Mouse (Mus musculus): ENCODE measurements around the gene Sox15.
A peak's percentile ranks its signal among the peaks of the same experiment; 100 is the strongest.

The Sox15 gene

DNA sequence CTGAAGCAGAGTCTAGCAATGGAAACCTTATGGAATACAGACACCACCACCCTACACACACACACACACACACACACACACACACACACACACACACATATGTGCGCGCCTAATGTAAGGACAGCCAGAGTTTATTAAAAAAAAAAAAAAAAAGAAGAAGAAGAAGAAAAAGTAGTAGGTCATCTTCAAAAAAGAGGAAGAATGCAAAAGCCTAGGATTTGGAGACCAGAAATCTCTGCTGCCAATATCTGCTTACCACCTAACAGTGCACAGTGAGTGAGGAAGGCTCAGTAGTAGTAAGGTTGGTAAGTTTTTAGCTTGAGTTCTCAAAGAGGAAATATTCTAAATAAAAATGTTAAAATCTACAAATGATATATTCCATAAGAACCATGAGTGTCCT is 24.0 kb downstream of the Sox15 start:
- DNase-seq (ENCODE audit: low read depth, low spot score) = no peak

DNA sequence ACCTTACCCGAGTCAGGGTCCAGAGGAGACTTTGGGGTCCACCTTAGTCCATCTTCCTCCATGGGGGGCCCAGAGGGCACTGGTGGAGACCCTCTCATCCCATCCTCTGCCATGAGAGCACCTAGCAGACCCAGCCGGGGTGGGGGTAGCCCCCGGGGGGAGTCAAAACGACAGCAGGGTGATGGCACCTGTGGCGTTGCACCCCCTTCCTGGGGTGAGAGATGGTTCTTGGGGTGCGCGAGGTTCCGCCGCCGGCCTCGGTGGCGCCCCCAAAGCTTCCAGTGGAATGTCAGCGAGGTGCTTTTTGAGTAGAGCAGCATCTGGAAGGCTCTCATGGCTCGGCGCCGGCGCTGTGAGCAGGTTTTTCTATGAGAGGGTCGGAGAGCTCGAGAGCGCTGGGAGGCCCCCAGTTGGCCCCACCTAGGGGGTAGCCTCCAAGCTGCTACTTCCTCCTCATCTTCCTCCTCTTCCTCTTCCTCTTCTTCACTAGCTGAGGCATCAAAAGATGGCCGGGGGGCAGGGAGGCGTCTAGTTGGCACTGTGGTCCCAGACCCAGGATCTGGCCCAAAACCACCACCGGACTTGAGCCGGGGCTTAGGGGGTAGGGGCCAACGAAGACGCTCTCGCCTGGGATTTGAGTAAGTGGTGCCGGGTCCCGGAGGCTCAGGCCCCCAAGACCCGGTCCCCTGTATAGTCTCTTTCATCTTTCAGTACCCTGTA is 25.2 kb downstream of the Sox15 start:
- DNase-seq (ENCODE audit: low read depth, low spot score) = no peak

DNA sequence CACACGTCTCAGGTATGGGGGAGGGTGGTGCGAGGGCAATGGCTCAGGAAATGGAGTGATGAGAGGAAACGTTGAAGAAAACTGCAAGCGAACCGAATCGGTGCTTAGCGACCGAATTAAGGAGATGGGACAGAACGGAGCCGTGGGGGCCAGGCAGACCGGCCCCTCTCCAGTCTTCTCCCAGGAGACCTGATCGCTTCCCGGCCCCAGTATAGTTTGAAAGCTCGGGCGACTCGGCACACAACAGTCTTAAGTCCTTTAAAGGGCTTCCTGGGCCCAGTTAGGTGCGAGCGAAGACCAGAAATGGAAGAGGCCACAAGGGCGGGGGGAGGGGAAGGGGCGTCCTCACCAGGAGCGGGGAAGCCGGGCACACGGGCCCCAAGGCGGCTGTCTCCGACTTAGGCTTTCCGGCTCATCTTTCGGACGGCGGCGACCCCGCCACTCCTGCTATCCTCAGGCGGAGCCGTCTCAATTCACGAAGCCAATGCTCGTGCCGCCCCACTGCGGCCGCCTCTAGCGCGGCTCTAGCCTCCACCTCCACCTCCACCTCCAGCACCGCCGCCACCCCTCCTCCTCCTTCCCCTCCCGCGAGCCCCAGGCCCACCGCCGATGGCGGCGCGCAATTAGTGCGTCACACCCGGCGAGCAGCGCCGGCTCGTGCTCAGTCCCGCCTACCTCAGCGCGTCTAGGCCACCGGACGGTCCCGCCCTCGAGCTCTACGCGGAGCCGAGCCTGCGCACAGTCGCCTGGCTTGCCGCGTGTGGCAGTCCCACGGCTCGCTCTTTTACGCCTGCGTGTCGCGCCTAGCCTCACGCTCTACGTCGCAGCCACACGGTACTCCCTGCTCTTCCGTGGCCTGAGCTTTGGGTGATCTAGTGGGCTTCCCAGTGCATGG is 26.4 kb downstream of the Sox15 start, which contains the start of gene Senp3:
Gene Senp3, minus strand, starts transcription at position 771 of the 895 bp plus-strand sequence.
- peak; percentile 98 for DNase-seq (ENCODE audit: low read depth, low spot score)

DNA sequence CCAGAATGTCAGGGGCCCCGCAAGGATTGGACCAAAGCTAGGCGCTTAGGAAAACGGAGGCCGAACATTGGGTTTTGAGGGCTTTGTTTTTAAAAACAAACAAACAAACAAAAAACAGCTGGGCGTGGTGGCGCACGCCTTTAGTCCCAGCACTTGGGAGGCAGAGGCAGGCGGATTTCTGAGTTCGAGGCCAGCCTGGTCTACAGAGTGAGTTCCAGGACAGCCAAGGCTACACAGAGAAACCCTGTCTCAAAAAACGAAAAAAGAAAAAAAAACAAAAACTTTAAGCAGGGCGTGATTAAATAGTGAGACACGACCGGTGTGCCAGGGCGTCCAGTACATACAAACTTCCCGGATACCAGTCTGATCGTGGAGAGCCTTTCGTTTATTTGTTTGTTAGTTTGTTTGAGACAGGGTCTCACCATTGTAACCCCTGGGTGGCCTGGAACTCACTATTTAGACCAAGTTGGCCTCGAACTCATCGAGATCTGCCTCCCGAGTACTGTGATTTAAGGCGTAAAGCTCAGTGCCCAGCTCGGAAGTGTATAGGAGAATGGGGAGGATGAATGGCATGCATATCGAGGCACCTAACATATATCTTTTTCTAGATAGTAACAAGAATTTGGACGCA is 27.2 kb downstream of the Sox15 start:
- no peak for DNase-seq (ENCODE audit: low read depth, low spot score)

DNA sequence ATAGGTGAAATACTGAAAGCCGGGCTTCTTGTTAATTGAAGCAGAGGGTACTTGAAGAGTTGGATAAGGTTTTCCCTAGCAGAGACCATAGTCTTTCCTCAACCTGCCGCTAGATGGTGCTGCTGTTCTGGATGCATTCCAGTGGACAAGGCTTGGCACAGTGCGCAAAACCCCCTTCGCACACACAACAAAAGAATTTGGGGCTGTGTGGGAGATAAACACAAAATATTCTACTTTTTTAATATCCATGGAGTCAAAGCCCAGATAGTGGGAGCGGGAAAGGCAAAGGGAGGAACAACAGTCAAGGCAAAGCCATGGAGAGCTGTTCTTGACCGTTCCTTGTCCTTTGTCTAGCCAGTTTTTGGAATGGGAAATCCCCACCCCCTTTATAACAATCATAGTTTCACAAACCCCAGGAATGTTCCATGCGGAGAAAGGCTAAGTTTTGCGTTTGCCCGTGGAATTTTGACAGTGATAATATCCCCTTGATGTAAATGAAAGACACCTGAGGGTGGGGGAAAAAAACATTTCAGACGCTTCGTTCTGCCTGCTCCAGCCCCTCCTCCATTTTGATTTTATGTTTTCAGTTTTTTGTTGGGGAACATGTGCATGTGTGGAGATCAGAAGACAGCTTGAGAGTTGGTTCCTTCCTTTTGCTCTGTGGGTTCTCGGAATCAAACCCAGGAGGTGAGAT is 27.9 kb downstream of the Sox15 start:
- peak; percentile 95 for DNase-seq (ENCODE audit: low read depth, low spot score)

DNA sequence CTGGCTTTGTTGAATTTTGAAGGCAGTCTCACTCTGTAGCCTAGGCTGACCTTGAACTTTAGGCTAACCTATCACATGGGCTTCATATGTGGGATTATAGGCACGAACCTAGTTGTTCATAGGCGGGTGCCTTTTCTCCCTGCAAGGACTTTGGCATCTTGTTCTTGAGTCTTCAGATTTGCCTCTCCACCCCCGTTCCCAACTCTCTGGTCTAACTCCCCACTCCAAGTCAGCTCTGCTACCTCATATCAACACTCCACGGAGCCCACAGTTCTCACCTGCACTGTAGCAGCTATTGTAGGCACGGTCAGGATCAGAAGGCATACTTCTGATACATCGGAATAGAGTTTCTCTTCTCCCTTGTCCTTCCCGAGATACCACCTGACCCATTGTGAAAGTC is 28.5 kb downstream of the Sox15 start:
- no peak for DNase-seq (ENCODE audit: low read depth, low spot score)

DNA sequence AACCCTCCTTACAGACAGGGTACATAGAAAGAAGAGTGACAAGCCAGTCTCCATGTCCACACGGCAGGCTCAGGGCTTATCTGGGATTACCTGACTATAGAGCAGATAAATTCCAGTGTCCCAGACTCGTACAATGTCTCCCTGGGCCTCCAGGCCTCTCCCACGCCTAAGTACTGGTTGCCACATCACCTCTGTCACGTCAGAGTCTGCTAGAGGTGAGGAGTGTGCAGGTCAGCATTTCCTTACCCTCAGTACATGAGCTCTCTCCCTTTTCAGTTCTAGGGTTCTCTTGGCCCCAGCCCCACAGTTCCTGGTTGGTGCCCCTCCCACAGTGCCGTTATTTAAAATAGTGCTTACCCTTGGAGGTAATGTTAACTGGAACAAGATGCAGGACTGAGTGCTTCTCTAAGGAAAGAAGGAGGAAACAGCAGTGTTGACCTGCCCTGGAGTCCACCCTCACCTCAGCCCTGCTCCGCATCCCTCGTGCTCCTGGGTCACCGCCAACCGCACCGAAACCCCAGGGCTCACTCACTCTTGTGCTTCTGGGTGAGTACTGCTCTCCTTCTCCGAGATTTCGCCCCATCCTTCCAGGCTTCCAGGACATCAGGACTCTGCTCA is 29.1 kb downstream of the Sox15 start:
- DNase-seq (ENCODE audit: low read depth, low spot score) = no peak

DNA sequence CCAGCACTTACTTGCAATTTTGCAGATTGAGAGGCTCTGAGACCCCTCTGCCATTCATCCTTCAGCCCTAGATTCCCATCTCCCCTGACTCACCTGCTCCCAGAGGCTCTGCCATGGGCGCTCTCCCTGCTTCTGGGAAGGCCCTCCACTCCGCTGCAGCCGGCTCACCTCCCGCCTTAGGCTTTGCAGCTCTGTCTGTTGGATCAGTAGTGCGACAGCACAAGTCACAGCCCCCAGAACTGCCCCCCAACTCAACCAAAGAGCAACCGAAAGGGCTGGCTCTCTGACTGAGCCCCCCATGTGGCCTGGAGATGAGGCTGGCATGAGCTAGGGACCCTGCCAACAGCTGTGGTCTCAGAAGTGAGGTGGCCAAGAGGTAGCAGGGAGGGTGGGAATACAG is 29.8 kb downstream of the Sox15 start:
- no peak for DNase-seq (ENCODE audit: low read depth, low spot score)

DNA sequence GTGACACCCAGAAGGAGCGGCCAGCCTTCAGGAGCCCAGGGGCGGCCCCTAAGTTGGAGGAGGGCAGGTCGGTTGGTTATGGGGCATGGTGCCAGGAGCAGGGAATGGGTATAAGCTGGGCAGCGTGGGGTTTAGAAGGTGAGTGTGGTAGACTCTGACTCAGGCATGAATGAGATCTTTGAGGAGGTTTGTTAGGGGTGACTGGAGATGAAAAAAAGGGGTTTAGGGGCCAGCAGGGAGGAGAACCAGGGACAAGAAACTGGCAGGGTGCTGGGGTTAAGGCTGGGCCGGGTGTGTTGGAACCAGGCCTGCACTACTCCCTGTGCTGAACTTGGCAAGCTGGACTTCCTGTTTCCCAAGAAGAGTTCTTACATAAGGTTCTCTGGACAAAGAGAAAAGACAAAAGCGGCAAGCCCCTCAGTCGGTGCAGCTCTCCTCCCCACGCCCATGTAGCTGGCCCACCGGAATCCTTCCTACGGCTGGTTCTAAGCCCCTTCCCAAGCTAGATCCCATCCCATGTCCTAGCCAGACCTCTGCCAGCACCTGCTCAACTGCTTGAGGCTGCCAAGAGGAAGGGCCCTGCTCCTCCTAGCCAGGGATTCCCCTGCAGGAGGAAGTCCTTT is 30.5 kb downstream of the Sox15 start, which contains the start of gene Tnfsf13:
Gene Tnfsf13, minus strand, starts transcription at position 259 of the 623 bp plus-strand sequence.
- DNase-seq (ENCODE audit: low read depth, low spot score) = no peak

DNA sequence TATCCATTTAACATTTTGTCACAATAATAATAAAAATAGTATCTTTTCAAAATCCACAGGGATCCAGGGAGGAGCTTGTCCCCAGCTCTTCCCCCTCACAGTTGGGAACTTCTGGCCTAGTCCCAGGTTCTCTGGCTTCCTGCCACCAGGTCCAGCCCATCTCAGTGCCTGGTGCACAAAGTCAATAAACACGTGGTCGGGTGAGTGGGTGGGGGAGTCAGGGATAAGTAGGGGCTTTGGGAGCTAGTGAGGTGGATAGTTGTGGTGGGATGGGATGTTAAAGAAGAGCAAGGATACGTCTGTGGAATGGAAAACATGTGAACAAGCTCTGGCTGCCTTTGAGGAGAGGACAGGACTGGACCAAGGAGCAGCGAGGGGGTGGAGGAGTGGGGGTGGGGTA is 31.3 kb downstream of the Sox15 start:
- peak; percentile 72 for DNase-seq (ENCODE audit: low read depth, low spot score)

DNA sequence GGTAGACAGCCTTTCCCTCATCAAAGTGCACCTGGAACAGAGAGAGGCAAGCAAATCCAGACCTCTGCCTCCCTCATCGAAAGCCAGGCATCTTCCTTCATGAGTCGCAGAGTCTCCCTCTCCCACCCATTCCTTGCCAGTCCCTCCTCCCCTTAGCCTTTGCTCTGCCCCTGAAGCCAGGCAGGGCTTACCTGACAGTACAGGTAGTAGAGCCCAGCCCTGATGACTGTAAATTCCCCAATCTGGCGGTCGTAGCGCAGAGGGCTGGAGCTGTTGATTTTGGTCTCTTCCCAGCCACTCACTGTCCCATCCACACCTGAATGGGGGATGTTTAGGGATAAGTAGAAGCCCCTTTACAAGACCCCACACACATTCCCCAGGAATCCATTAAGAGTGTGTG is 31.9 kb downstream of the Sox15 start:
- no peak for DNase-seq (ENCODE audit: low read depth, low spot score)

DNA sequence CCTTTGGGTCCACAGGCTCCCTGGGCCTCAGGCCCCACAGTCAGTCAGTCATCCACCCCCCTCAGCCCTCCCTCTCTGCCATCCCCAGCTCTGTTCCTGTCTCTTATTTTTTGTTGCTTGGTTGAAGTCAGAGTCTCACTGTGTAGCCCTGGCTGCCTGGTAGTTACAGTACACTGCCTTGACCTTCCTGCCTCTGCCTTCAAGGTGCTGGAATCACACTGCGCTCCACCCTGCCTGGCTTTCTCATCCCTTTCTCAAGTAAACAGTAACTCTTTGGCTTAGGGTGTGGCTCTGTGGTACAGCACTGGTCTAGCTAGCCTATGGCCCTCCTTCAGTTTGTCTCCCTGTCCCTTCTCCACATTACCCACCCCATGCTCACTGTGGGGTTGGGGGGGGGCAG is 34.8 kb downstream of the Sox15 start:
- DNase-seq (ENCODE audit: low read depth, low spot score) = peak; percentile 81

DNA sequence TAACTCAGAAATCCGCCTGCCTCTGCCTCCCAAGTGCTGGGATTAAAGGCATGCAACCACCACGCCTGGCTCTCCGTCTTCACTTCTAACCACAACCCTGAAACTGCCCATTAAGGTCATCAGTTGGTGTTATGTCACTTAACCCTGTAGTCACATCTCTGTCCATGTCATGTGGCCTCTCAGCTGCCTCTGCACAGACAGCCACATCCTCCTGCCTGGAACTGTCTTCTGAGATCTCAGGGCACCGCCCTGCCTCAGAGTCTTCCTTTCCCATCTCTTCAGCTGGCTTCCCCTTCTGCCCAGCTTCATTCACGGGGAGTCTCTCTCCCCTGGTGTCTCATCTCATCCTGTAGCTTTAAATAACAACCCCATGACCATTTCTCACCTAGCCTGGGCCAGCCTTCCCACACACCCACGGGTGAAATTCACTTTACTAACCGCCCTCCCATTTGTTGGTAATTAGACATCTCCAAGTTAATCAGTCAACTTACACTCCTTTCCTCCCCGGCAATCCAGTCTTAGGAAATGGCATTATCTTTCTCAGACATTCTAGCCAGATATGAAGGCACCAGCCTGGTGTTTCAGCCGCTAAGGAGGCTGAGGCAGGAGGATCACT is 37.2 kb downstream of the Sox15 start:
- no peak for DNase-seq (ENCODE audit: low read depth, low spot score)

DNA sequence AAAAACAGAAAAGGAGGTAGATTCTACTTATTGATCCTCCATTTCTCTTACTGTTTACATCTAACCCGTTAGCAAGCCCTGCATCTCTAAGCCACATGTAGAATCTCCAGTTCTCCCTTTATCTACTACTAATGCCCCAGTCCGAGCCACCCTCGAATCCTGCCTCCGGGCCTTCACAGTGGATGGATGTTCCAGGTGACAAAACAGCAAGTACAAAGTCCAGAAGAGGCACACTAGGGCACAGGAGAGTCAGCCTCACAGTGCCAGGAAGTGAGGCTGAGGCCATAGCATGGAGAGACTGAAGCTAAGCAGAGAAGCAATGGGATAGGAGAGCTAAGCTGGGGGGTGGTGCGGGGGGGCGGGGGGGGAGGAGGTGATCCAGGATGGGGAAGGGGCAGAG is 37.7 kb downstream of the Sox15 start:
- no peak for DNase-seq (ENCODE audit: low read depth, low spot score)

DNA sequence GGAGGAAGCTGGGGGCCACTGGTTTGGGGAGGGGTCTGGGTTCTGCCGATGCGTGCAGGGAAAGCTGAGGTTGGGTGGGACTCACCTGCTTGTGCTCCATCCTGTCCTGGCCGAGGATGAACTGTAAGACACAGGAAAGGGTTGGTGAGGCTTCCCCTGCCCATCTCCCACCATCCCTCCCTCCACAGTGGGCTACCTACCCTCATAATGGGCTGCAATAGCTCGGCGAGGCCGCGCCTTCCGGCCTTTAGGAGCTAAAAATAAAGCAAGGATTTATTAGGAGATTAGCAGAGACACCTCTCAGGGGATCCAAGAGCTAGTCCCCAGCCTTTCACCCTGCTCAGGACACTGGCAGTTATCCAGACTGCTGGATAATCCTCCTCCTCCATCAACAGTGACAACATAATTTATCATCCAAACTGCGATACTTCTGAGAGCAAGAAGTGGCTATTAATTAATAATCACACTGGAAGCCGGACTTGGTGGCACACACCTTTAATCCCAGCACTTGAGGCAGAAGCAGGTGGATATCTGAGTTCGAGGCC is 38.4 kb downstream of the Sox15 start:
- DNase-seq (ENCODE audit: low read depth, low spot score) = no peak

DNA sequence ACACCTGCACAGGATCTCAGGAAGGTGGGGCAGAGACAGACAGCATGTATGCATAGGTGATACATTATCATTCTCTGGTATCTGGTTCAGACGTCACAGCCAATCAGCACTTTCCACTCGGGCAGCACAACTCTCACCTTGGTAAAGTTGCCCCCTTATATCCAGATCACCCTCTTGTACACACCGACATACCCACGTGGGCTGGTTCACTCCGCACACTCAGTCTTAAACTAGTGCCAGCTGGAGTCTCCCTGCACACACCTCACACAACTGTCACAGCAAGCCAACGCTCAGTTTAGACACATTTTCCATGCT is 39.9 kb downstream of the Sox15 start:
- DNase-seq (ENCODE audit: low read depth, low spot score) = no peak

DNA sequence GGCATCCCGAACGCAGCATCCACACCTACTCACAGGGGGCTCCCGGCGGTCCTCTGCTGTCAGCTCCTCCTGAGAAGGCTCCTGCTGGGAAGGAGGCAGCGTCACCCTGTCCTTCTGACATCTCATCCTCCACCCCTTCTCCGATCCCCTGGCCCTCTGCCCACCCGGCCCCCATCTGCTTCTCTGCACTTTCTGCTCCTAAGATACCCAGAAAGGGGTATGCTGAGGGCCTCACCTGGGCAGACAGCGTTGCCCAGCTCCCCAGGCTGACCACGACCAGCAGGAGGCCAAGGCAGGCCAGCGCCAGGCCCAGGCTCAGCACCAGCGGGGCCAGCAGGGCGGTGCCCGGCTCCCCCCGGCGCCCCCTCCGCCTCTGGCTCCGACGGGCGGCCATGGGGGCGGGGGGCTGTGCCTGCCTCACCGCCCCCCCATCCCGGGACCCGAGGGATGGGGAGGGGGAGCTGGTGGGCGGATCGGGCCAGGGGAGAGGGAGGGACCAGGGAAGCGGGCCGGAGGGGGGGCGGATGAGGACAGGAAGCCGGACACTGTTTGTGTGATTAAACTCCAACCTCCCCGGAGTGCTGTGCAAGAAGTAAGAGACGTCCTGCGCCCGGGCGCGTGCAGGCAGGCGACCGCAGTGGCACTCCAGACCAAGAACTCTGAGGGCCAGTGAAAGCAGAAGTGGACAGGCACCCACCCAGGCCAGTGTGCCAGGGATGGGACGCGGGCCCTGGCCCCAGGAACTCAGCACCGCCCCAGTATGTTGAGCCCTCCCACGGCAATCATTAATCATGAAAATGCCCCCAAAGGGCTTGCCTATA is 40.5 kb downstream of the Sox15 start, which contains the start of the genes Tnfsf12 and Tnfsfm13:
Gene Tnfsf12, minus strand, starts transcription at position 489 of the 821 bp plus-strand sequence.
Gene Tnfsfm13, minus strand, starts transcription at position 738 of the 821 bp plus-strand sequence.
- no peak for DNase-seq (ENCODE audit: low read depth, low spot score)

DNA sequence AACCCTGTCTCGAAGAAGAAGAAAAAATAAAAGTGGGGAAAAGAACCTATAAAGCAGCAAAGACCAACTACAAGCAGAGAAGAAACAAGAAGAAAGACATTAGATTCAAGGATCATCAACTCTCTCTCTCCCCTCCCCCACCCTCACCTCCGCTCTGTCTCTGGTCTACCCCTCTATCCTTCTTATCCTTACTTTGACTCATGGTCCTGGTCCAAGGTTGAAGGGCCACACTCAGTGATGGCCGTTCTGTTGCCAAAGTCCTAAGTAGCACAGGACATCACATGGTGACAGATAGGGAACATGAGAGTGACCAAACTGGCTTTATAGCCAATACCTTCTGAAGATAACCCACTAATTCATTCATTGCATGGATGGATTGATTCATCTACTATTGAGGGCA is 42.3 kb downstream of the Sox15 start:
- no peak for DNase-seq (ENCODE audit: low read depth, low spot score)

DNA sequence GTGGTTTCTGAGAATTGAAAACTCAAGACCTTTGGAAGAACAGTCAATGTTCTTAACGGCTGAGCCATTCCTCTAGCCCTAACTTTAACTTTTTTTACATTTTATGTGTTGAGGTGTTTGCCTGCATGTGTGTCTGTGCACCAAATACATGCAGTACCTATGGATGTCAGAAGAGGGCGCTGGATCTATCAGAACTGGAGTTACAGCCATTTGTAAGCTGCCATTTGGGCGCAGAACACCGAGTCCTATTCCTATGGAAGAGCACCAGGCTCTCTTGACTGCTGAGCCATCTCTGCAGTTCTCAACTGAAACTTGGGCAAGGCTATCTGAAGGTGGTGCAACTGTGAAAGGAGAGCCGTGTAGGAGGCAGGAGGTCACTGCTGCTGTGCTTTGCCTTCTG is 43.5 kb downstream of the Sox15 start:
- DNase-seq (ENCODE audit: low read depth, low spot score) = peak; percentile 90
